Mouse (Mus musculus) hindbrain, embryonic 16.5 days (tissue): Measurements from ENCODE around the gene Serpinb1b. TPM values are rescaled to one million over a fixed set of nuclear protein-coding genes. Genes with fewer than 3 reads are reported as not detected.

ENCODE experiments used
- ATAC-seq: fragments of 200-750 bp; cut with Nextera tagmentation; 2 replicates; pipeline ENCODE4 v1.8.0; 2017; ENCODE audit warnings: moderate TSS enrichment, moderate library complexity
- H3K27ac ChIP-seq: fragments of 300-500 bp; sonication (generic); 2 replicates; pipeline ENCODE4 v1.5.1; 2014; ENCODE audit warnings: low read depth, mild to moderate bottlenecking, control low read depth, low read length, moderate library complexity
- H3K27me3 ChIP-seq: fragments of 300-500 bp; sonication (generic); replicated peaks from 2 replicates; pipeline ENCODE4 v1.6.1; 2014; ENCODE audit warnings: low read length; ENCODE audit not compliant: control insufficient read depth, insufficient read depth
- H3K36me3 ChIP-seq: fragments of 300-500 bp; sonication (generic); 2 replicates; pipeline ENCODE4 v1.6.1; 2014; ENCODE audit warnings: mild to moderate bottlenecking, low read length, moderate library complexity, mixed read lengths; ENCODE audit not compliant: control insufficient read depth, insufficient read depth
- H3K4me1 ChIP-seq: fragments of 300-500 bp; sonication (generic); 2 replicates; pipeline ENCODE4 v1.6.1; 2014; ENCODE audit warnings: low read depth, low read length; ENCODE audit not compliant: control insufficient read depth, insufficient read depth
- H3K4me2 ChIP-seq: fragments of 300-500 bp; sonication (generic); 2 replicates; pipeline ENCODE4 v1.6.1; 2014; ENCODE audit warnings: mild to moderate bottlenecking, low read length, control low read depth, moderate library complexity
- H3K4me3 ChIP-seq: fragments of 300-500 bp; sonication (generic); 2 replicates; pipeline ENCODE4 v1.5.1; 2014; ENCODE audit warnings: mild to moderate bottlenecking, low read length, control low read depth, moderate library complexity
- H3K9ac ChIP-seq: fragments of 300-500 bp; sonication (generic); 2 replicates; pipeline ENCODE4 v1.6.1; 2014; ENCODE audit warnings: low read depth, mild to moderate bottlenecking, control low read depth, low read length, moderate library complexity
- H3K9me3 ChIP-seq: fragments of 300-500 bp; sonication (generic); 2 replicates; pipeline ENCODE4 v1.6.1; 2014; ENCODE audit warnings: mild to moderate bottlenecking, low read length, moderate library complexity; ENCODE audit not compliant: control insufficient read depth
- WGBS: fragments of 180-500 bp; shearing (Covaris S2); extraction: QIAGEN DNeasy Blood & Tissue Kit; methylation state at CpG from one replicate; pipeline ENCODE4 v1.1.7; 2014; 5-methylcytosine and 5-hydroxymethylcytosine counted together
- polyA plus RNA-seq: library from polyadenylated mRNA; unstranded; fragments of >200 nt; fragmentation: Nextera tagmentation; extraction: Ambion mirVana; gene quantifications from 2 replicates; pipeline ENCODE4 v1.2.1, GENCODE M21; 2015

The Serpinb1b gene
- polyA plus RNA-seq, 1 experiment from 2014 or later = 34.9 TPM

- peak overlapping the region; percentile 69 for H3K27ac ChIP-seq
- peak overlapping the region; percentile 11; the same call in 1 of the 2 replicates for H3K4me2 ChIP-seq
- WGBS = 41% methylated on average over 5 of the region's 5 CpGs
- no peaks in the 10 kb centered on the region for H3K9me3 ChIP-seq
- H3K27me3 ChIP-seq = no peaks in the 10 kb centered on the region
- H3K36me3 ChIP-seq = no peaks in the 10 kb centered on the region
- H3K4me3 ChIP-seq = no peak overlapping the region
- peak; percentile 68 for ATAC-seq
- H3K9ac ChIP-seq = no peak overlapping the region
- H3K4me1 ChIP-seq = peaks cover 8% of the 10 kb centered on the region
These were observed 6.8 kb downstream of the Serpinb1b start for GRCm38 (mm10) chr13:33084975-33085694.

GRCm38 (mm10) chr13:33085695-33086432 is 7.5 kb downstream of the Serpinb1b start:
- Histone ChIP-seq H3K4me1 (peaks cover 8% of the 10 kb centered on the region), H3K27me3 (no peaks in the 10 kb centered on the region), H3K4me3 (no peak overlapping the region), H3K9me3 (no peaks in the 10 kb centered on the region), H3K36me3 (no peaks in the 10 kb centered on the region), H3K27ac (peak overlapping the region; percentile 69), H3K4me2 (peak overlapping the region; percentile 11; the same call in 1 of the 2 replicates), H3K9ac (no peak overlapping the region)
- peak; percentile 95 for ATAC-seq

GRCm38 (mm10) chr13:33089566-33089965 is 11.2 kb downstream of the Serpinb1b start:
- Histone ChIP-seq H3K9ac (no peak overlapping the region), H3K4me1 (peaks cover 5% of the 10 kb centered on the region), H3K4me2 (no peak overlapping the region), H3K27ac (no peak overlapping the region), H3K9me3 (no peaks in the 10 kb centered on the region), H3K4me3 (no peak overlapping the region), H3K27me3 (no peaks in the 10 kb centered on the region), H3K36me3 (no peaks in the 10 kb centered on the region)
- 87% methylated on average over 3 of the region's 3 CpGs for WGBS
- no peak for ATAC-seq

- ATAC-seq = no peak
These were observed 12.2 kb downstream of the Serpinb1b start for GRCm38 (mm10) chr13:33090546-33090945.

GRCm38 (mm10) chr13:33091306-33091705 is 12.9 kb downstream of the Serpinb1b start:
- Histone ChIP-seq H3K4me1 (no peaks in the 10 kb centered on the region), H3K4me3 (no peak overlapping the region), H3K9ac (no peak overlapping the region), H3K4me2 (no peak overlapping the region), H3K36me3 (no peaks in the 10 kb centered on the region), H3K9me3 (no peaks in the 10 kb centered on the region), H3K27ac (no peak overlapping the region), H3K27me3 (no peaks in the 10 kb centered on the region)
- ATAC-seq = no peak
- WGBS = 80% methylated on average over 1 of the region's 1 CpGs

More at GRCm38 (mm10) chr13:33090546-33090945, 12.2 kb downstream of the Serpinb1b start:
- no peak overlapping the region for H3K9ac ChIP-seq
- WGBS = 66% methylated on average over 1 of the region's 1 CpGs
- no peaks in the 10 kb centered on the region for H3K36me3 ChIP-seq
- no peak overlapping the region for H3K27ac ChIP-seq
- no peak overlapping the region for H3K4me3 ChIP-seq
- H3K27me3 ChIP-seq = no peaks in the 10 kb centered on the region
- H3K4me2 ChIP-seq = no peak overlapping the region
- H3K9me3 ChIP-seq = no peaks in the 10 kb centered on the region
- H3K4me1 ChIP-seq = peaks cover under 1% of the 10 kb centered on the region; the same call in 1 of the 2 replicates

GRCm38 (mm10) chr13:33095575-33095974 is 17.2 kb downstream of the Serpinb1b start:
- no peak for ATAC-seq
- Histone ChIP-seq H3K9ac (no peak overlapping the region), H3K27me3 (no peaks in the 10 kb centered on the region), H3K4me2 (no peak overlapping the region), H3K4me1 (no peaks in the 10 kb centered on the region), H3K4me3 (no peak overlapping the region), H3K27ac (no peak overlapping the region), H3K9me3 (no peaks in the 10 kb centered on the region), H3K36me3 (no peaks in the 10 kb centered on the region)
- 84% methylated on average over 1 of the region's 1 CpGs for WGBS

- Histone ChIP-seq H3K4me3 (no peak overlapping the region), H3K9ac (no peak overlapping the region), H3K27ac (no peak overlapping the region), H3K36me3 (no peaks in the 10 kb centered on the region), H3K4me2 (no peak overlapping the region), H3K9me3 (no peaks in the 10 kb centered on the region), H3K4me1 (no peaks in the 10 kb centered on the region), H3K27me3 (no peaks in the 10 kb centered on the region)
- no peak for ATAC-seq
These were observed 27.3 kb downstream of the Serpinb1b start for GRCm38 (mm10) chr13:33105626-33106025.

GRCm38 (mm10) chr13:33113054-33113453 is 34.7 kb downstream of the Serpinb1b start:
- Histone ChIP-seq H3K27ac (no peak overlapping the region), H3K4me3 (no peak overlapping the region), H3K27me3 (no peaks in the 10 kb centered on the region), H3K9ac (no peak overlapping the region), H3K36me3 (no peaks in the 10 kb centered on the region), H3K9me3 (no peaks in the 10 kb centered on the region), H3K4me2 (no peak overlapping the region), H3K4me1 (no peaks in the 10 kb centered on the region)
- ATAC-seq = no peak
- 74% methylated on average over 3 of the region's 3 CpGs for WGBS

- Histone ChIP-seq H3K36me3 (no peaks in the 10 kb centered on the region), H3K27me3 (no peaks in the 10 kb centered on the region), H3K9me3 (no peaks in the 10 kb centered on the region), H3K4me1 (no peaks in the 10 kb centered on the region), H3K9ac (no peak overlapping the region), H3K4me3 (no peak overlapping the region), H3K27ac (no peak overlapping the region), H3K4me2 (no peak overlapping the region)
- WGBS = 92% methylated on average over 2 of the region's 2 CpGs
- ATAC-seq = no peak
These were observed 59.3 kb downstream of the Serpinb1b start for GRCm38 (mm10) chr13:33137717-33138116.
